Mouse (Mus musculus) liver, adult 2 months (tissue): Measurements from ENCODE around the gene Nostrin. TPM values are rescaled to one million over a fixed set of nuclear protein-coding genes. Genes with fewer than 3 reads are reported as not detected.

ENCODE experiments used
- DNase-seq: peaks from one replicate; pipeline ENCODE4 v3.0.0-alpha.2; 2011; ENCODE audit warnings: low read depth, low spot score; ENCODE audit errors: extremely low read depth
- H3K27ac ChIP-seq: fragments of 200-500 bp; replicated peaks from 2 replicates; pipeline ENCODE4 v1.5.1; 2012; ENCODE audit warnings: low read depth, mild to moderate bottlenecking, control low read depth, inconsistent platforms, low read length; ENCODE audit not compliant: insufficient read depth
- H3K27me3 ChIP-seq: fragments of 200-500 bp; 2 replicates; pipeline ENCODE4 v1.6.1; 2012; ENCODE audit warnings: mild to moderate bottlenecking, moderate library complexity, low read length, inconsistent platforms; ENCODE audit not compliant: control insufficient read depth, insufficient read depth
- H3K36me3 ChIP-seq: fragments of 200-500 bp; 2 replicates; pipeline ENCODE4 v1.6.1; 2012; ENCODE audit warnings: low read length, inconsistent platforms; ENCODE audit not compliant: control insufficient read depth, insufficient read depth
- H3K4me1 ChIP-seq: fragments of 200-500 bp; 2 replicates; pipeline ENCODE4 v1.6.1; 2011; ENCODE audit warnings: low read length; ENCODE audit not compliant: control insufficient read depth, insufficient read depth
- H3K4me3 ChIP-seq: fragments of 200-500 bp; 2 replicates; pipeline ENCODE4 v1.5.1; 2011; ENCODE audit warnings: low read depth, mild to moderate bottlenecking, control low read depth, low read length, moderate library complexity; ENCODE audit not compliant: insufficient read depth
- H3K79me2 ChIP-seq: fragments of 200-500 bp; 2 replicates; pipeline ENCODE4 v1.6.1; 2012; ENCODE audit warnings: inconsistent platforms, mild to moderate bottlenecking, low read length, moderate library complexity; ENCODE audit not compliant: control insufficient read depth, insufficient read depth
- H3K9ac ChIP-seq: fragments of 200-500 bp; 2 replicates; pipeline ENCODE4 v1.6.1; 2012; ENCODE audit warnings: low read depth, mild to moderate bottlenecking, control low read depth, inconsistent platforms, low read length
- CTCF ChIP-seq: fragments of 200-500 bp; IDR thresholded peaks from 2 replicates; pipeline ENCODE4 v1.5.1; 2011; ENCODE audit warnings: low read depth, low read length, control low read depth
- POLR2A ChIP-seq: fragments of 200-500 bp; IDR thresholded peaks from 2 replicates; pipeline ENCODE4 v1.6.1; 2011; ENCODE audit warnings: low read length, control low read depth; ENCODE audit not compliant: insufficient read depth; ENCODE audit errors: extremely low read depth
- WGBS: fragments of 180-500 bp; shearing (Covaris S2); methylation state at CpG from one replicate; pipeline ENCODE4 v1.1.7; 2018; 5-methylcytosine and 5-hydroxymethylcytosine counted together
- polyA plus RNA-seq: library from polyadenylated mRNA; depleted of rRNA; stranded (reverse); fragments of >200 nt; gene quantifications from 2 replicates; pipeline ENCODE4 v1.2.3, GENCODE M21; 2012
- total RNA-seq: library from RNA; depleted of rRNA; stranded (reverse); fragments of >200 nt; gene quantifications from 2 replicates; pipeline ENCODE4 v1.2.3, GENCODE M21; 2014

Gene Nostrin
- total and polyA plus RNA-seq, 2 experiments = 3.2 to 38.1 TPM

- H3K36me3 ChIP-seq = peaks cover 26% of the 10 kb centered on the region
- H3K9ac ChIP-seq = no peak overlapping the region
- DNase-seq = no peak
- no peaks in the 10 kb centered on the region for H3K27me3 ChIP-seq
- no peaks in the 10 kb centered on the region for H3K79me2 ChIP-seq
- no peak for TF ChIP-seq POLR2A
- no peak for TF ChIP-seq CTCF
- H3K4me1 ChIP-seq = peaks cover 3% of the 10 kb centered on the region; the same call in 1 of the 2 replicates
- WGBS = 73% methylated on average over 7 of the region's 7 CpGs
- H3K4me3 ChIP-seq = no peak overlapping the region
- H3K27ac ChIP-seq = no peak overlapping the region
These were observed 20.7 kb downstream of the Nostrin start for GRCm38 (mm10) chr2:69156283-69156682.

GRCm38 (mm10) chr2:69158907-69159306 lies 23.3 kb downstream of the Nostrin start:
- Histone ChIP-seq H3K9ac (no peak overlapping the region), H3K4me1 (peaks cover 3% of the 10 kb centered on the region; the same call in 1 of the 2 replicates), H3K27ac (no peak overlapping the region), H3K27me3 (no peaks in the 10 kb centered on the region), H3K79me2 (no peaks in the 10 kb centered on the region), H3K4me3 (no peak overlapping the region), H3K36me3 (peaks cover 33% of the 10 kb centered on the region)
- TF ChIP-seq CTCF (no peak), POLR2A (no peak)
- DNase-seq = no peak

- Histone ChIP-seq H3K4me1 (no peaks in the 10 kb centered on the region), H3K36me3 (peaks cover 28% of the 10 kb centered on the region), H3K79me2 (no peaks in the 10 kb centered on the region), H3K9ac (no peak overlapping the region), H3K4me3 (no peak overlapping the region), H3K27ac (no peak overlapping the region), H3K27me3 (no peaks in the 10 kb centered on the region)
- 88% methylated on average over 9 of the region's 9 CpGs for WGBS
- DNase-seq = no peak
- TF ChIP-seq POLR2A (no peak), CTCF (no peak)
These were observed 34.9 kb downstream of the Nostrin start for GRCm38 (mm10) chr2:69170395-69171077.

DNA sequence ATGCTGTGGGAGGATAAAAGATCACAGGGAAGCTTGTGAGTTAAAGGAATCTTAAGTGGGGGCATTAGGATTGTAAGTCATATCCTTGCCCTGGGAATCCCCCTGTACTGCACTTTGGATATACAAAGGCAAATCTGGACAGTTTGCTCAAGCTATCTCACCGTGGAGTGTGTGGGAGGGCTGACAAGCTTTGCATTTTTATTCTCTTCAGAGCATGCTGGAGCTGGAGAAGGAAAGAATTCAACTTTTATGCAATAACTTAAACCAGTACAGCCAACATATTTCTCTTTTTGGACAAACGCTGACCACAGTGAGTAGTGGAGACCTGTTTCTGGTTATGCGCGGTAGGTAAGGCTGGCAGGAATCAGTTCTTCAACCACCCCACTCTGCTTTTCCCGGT lies 39.7 kb downstream of the Nostrin start:
- TF ChIP-seq CTCF (no peak), POLR2A (no peak)
- no peaks in the 10 kb centered on the region for H3K4me1 ChIP-seq
- no peak overlapping the region for H3K27ac ChIP-seq
- peaks cover 16% of the 10 kb centered on the region for H3K36me3 ChIP-seq
- H3K4me3 ChIP-seq = no peak overlapping the region
- H3K9ac ChIP-seq = no peak overlapping the region
- no peaks in the 10 kb centered on the region for H3K79me2 ChIP-seq
- no peaks in the 10 kb centered on the region for H3K27me3 ChIP-seq
- 83% methylated on average over 5 of the region's 5 CpGs for WGBS
- no peak for DNase-seq

- DNase-seq = no peak
- no peak overlapping the region for H3K27ac ChIP-seq
- H3K79me2 ChIP-seq = no peaks in the 10 kb centered on the region
- H3K9ac ChIP-seq = no peak overlapping the region
- WGBS = 96% methylated on average over 4 of the region's 4 CpGs
- no peaks in the 10 kb centered on the region for H3K4me1 ChIP-seq
- peaks cover 33% of the 10 kb centered on the region for H3K36me3 ChIP-seq
- H3K27me3 ChIP-seq = no peaks in the 10 kb centered on the region
- TF ChIP-seq CTCF = no peak
- no peak for TF ChIP-seq POLR2A
- no peak overlapping the region for H3K4me3 ChIP-seq
These were observed 44.1 kb downstream of the Nostrin start for GRCm38 (mm10) chr2:69179721-69180120.

- WGBS = 97% methylated on average over 2 of the region's 2 CpGs
- no peak for DNase-seq
- Histone ChIP-seq H3K4me1 (no peaks in the 10 kb centered on the region), H3K36me3 (peaks cover 33% of the 10 kb centered on the region), H3K79me2 (no peaks in the 10 kb centered on the region), H3K27ac (no peak overlapping the region), H3K27me3 (no peaks in the 10 kb centered on the region), H3K9ac (no peak overlapping the region), H3K4me3 (no peak overlapping the region)
- TF ChIP-seq CTCF (no peak), POLR2A (no peak)
These were observed 52.4 kb downstream of the Nostrin start for GRCm38 (mm10) chr2:69187990-69188389.
